Mouse (Mus musculus) neural tube, postnatal 0 days (tissue): ENCODE results near the gene Mrps23. TPM values are rescaled to one million over a fixed set of nuclear protein-coding genes. Genes with fewer than 3 reads are reported as not detected.

Experiments used
- polyA plus RNA-seq: library from polyadenylated mRNA; unstranded; fragments of >200 nt; fragmentation: Nextera tagmentation; extraction: Ambion mirVana; gene quantifications from 2 replicates; pipeline ENCODE4 v1.2.1, GENCODE M21; 2015

Mrps23 gene
- polyA plus RNA-seq = 59.6 and 60.6 TPM in 2 replicates

DNA sequence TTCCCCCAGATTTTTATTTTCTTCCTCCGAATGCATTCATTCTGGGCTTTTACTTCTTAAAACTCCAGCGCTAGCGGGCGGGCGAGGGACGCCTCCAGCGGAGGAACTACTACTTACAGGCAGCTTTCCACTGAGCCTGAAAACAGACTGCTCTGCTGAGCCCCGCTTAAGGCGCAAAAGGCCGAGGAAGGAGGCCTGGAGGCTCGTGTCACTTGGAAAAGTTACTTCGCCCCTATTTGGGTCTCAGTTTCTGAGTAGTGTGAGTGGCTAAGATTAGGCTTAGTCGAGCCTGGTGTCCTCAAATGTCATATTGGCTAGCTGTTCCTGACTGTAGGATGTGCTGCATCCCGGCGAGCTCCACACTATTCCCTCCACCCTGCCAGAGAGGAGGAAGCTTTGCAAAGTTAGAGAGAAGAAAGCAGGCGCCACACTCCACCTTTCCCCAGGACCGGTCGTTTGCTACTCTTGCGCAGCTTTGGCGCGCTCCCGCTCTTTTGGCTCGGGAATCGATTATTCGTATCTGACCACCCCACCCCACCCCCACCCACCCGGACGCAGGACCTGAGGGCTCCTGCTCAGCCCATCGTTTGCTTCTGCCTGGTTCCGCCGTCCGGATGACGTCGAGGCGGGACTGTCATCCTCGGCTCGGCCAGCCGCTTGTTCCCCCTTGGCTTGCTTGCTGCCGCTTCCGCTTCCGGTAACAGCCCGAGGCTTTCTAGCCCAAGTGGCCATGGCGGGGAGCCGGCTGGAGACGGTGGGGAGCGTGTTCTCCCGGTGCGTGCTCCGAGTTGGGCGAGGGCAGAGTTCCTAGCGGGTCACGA, at the start of gene Mrps23:
TSS of gene Mrps23 (plus strand) at position 677 of the 821 bp plus-strand sequence.

Other genes starting within 250 kb of the Mrps23 start
- 77.6 and 79.0 TPM in 2 replicates for gene Dynll2, start 216.9 kb upstream of the Mrps23 start, polyA plus RNA-seq
- 126 and 133 TPM in 2 replicates for gene Srsf1, start 157.0 kb upstream of the Mrps23 start, polyA plus RNA-seq
- 28.3 and 28.8 TPM in 2 replicates for gene Vezf1, start 136.1 kb upstream of the Mrps23 start, polyA plus RNA-seq
- 46.9 and 48.7 TPM in 2 replicates for gene Cuedc1, start 106.3 kb upstream of the Mrps23 start, polyA plus RNA-seq
- not detected in 2 replicates for gene Ccdc182, start 89.7 kb downstream of the Mrps23 start, polyA plus RNA-seq